16 mouse cellular contexts compared by ENCODE assay signal in genomic region chr13:102925844-102926598, GRCm38 (mm10).
DNase-seq lines count a peak whose midpoint lies in the region; ATAC-seq and TF ChIP-seq lines count a peak whose summit lies in the region.
"Had no signal": no experiment of that assay in that cellular context is flagged by ENCODE, and none has a peak within 500 bp of the region (broad histone marks: within the 10 kb centered on the region; RNA-seq: fewer than 3 reads in every experiment).

No protein-coding gene starts in this region.

- in situ Hi-C loops in CH12.LX (cut with MboI; ENCODE audit: low pct_ligation_motif_present, low pct_unique_long_range_greater_than_20kb, low sequenced_read_pairs) = no loop called here

- TF ChIP-seq EP300 in CH12.LX (IDR thresholded peaks at IDR 0.05; ENCODE audit: low read length) = no peak

- no peak overlapping the region for H3K27ac ChIP-seq in embryonic facial prominence, embryonic 11.5 days (replicated peaks; ENCODE audit: low read depth, low read length)
- H3K27ac ChIP-seq in embryonic facial prominence, embryonic 10.5 days (replicated peaks) = no peak overlapping the region
- H3K27ac ChIP-seq in kidney, embryonic 16.5 days (ENCODE audit: low read length) = no peak overlapping the region
- no peak overlapping the region for H3K27ac ChIP-seq in CH12.LX (ENCODE audit: insufficient read depth, low read depth)
- H3K27ac ChIP-seq: forebrain, embryonic 10.5 days; heart, embryonic 15.5 days; limb, embryonic 15.5 days had no signal

- no peak for ATAC-seq in embryonic facial prominence, embryonic 11.5 days (replicated peaks; ENCODE audit: insufficient number of reproducible peaks, low FRiP score, low TSS enrichment, low read depth)
- 0 out of 2 replicates have a peak, but pooled peaks have one; percentile 35 for ATAC-seq in kidney, embryonic 16.5 days (ENCODE audit: low FRiP score, low TSS enrichment)
- ATAC-seq in activated CD4-positive, CD25-positive, alpha-beta regulatory T cell, adult 4 months = no peak

- no peaks in the 10 kb centered on the region for H3K36me3 ChIP-seq in embryonic facial prominence, embryonic 11.5 days (replicated peaks; ENCODE audit: control insufficient read depth, insufficient read depth, low read depth, low read length)
- no peaks in the 10 kb centered on the region for H3K36me3 ChIP-seq in embryonic facial prominence, embryonic 10.5 days (replicated peaks)
- no peaks in the 10 kb centered on the region for H3K36me3 ChIP-seq in kidney, embryonic 16.5 days (ENCODE audit: insufficient read depth, low read length)
- H3K36me3 ChIP-seq in CH12.LX (replicated peaks in 1 of 2; ENCODE audit: control insufficient read depth in 1 of 2, insufficient read depth in 1 of 2, low read length in 1 of 2) = no peaks in the 10 kb centered on the region
- H3K36me3 ChIP-seq: forebrain, embryonic 10.5 days; heart, embryonic 15.5 days; limb, embryonic 15.5 days had no signal

- 79% methylated on average over 7 of the region's 7 CpGs for WGBS in embryonic facial prominence, embryonic 11.5 days
- WGBS in embryonic facial prominence, embryonic 10.5 days = 81% methylated on average over 7 of the region's 7 CpGs
- 75% methylated on average over 7 of the region's 7 CpGs for WGBS in kidney, embryonic 16.5 days

- H3K4me3 ChIP-seq in embryonic facial prominence, embryonic 11.5 days (ENCODE audit: low read depth, low read length) = no peak overlapping the region
- no peak overlapping the region for H3K4me3 ChIP-seq in embryonic facial prominence, embryonic 10.5 days
- H3K4me3 ChIP-seq in kidney, embryonic 16.5 days (ENCODE audit: low read length) = no peak overlapping the region
- H3K4me3 ChIP-seq in CH12.LX (replicated peaks in 1 of 3; ENCODE audit: low read depth in 2 of 3, low read length in 2 of 3, poor library complexity in 1 of 3) = no peak overlapping the region
- H3K4me3 ChIP-seq: forebrain, embryonic 10.5 days; heart, embryonic 15.5 days; limb, embryonic 15.5 days; megakaryocyte, embryonic 14.5 days; myocyte had no signal

- no peaks in the 10 kb centered on the region for H3K27me3 ChIP-seq in embryonic facial prominence, embryonic 11.5 days (ENCODE audit: control insufficient read depth, insufficient read depth, low read length)
- H3K27me3 ChIP-seq in embryonic facial prominence, embryonic 10.5 days (replicated peaks; ENCODE audit: low read depth, poor library complexity, severe bottlenecking) = no peaks in the 10 kb centered on the region
- H3K27me3 ChIP-seq in kidney, embryonic 16.5 days (ENCODE audit: insufficient read depth, low read length) = no peaks in the 10 kb centered on the region
- no peaks in the 10 kb centered on the region for H3K27me3 ChIP-seq in CH12.LX (replicated peaks)
- H3K27me3 ChIP-seq: heart, embryonic 15.5 days; limb, embryonic 15.5 days had no signal

- dilution Hi-C loops in CH12.LX (cut with MboI; ENCODE audit: extremely low pct_ligation_motif_present, extremely low pct_unique_long_range_greater_than_20kb, low sequenced_read_pairs) = no loop called here

- H3K79me2 ChIP-seq in CH12.LX (replicated peaks; ENCODE audit: control insufficient read depth, extremely low read depth, insufficient read depth, poor library complexity, severe bottlenecking) = no peaks in the 10 kb centered on the region

- no peak for TF ChIP-seq POLR2A in CH12.LX (IDR thresholded peaks at IDR 0.05; ENCODE audit: low read depth, low read length)

- no peaks in the 10 kb centered on the region for H3K9me3 ChIP-seq in embryonic facial prominence, embryonic 11.5 days (replicated peaks; ENCODE audit: control insufficient read depth, low read length)
- H3K9me3 ChIP-seq in embryonic facial prominence, embryonic 10.5 days = no peaks in the 10 kb centered on the region
- H3K9me3 ChIP-seq in kidney, embryonic 16.5 days (ENCODE audit: low read length) = no peaks in the 10 kb centered on the region
- peaks cover 3% of the 10 kb centered on the region for H3K9me3 ChIP-seq in CH12.LX (replicated peaks; ENCODE audit: low read length)
- H3K9me3 ChIP-seq: forebrain, embryonic 10.5 days; heart, embryonic 15.5 days; limb, embryonic 15.5 days had no signal

- no peak overlapping the region for H3K9ac ChIP-seq in embryonic facial prominence, embryonic 11.5 days (replicated peaks; ENCODE audit: low read length)
- H3K9ac ChIP-seq in kidney, embryonic 16.5 days (replicated peaks; ENCODE audit: low read length) = no peak overlapping the region
- H3K9ac ChIP-seq in CH12.LX (ENCODE audit: insufficient read depth, low read depth) = no peak overlapping the region
- H3K9ac ChIP-seq: heart, embryonic 15.5 days; limb, embryonic 15.5 days had no signal

- DNase-seq in embryonic facial prominence, embryonic 11.5 days (ENCODE audit: low spot score) = peak; percentile 17
- DNase-seq in embryonic facial prominence, embryonic 10.5 days (ENCODE audit: low spot score) = no peak
- DNase-seq in kidney, postnatal 10 days = no peak
- DNase-seq in CH12.LX (ENCODE audit: extremely low read depth) = peak; percentile 29
- peak; percentile 29 for DNase-seq in kidney, postnatal 14 days
- DNase-seq in urinary bladder, postnatal 4 days (ENCODE audit: low spot score in 2 of 2) = no peak
- DNase-seq: cerebellum, adult 18-20 months; gastrocnemius, postnatal 14 days; layer of hippocampus, postnatal 36 days had no signal

- H3K4me2 ChIP-seq in embryonic facial prominence, embryonic 11.5 days (ENCODE audit: low read depth, low read length) = no peak overlapping the region
- H3K4me2 ChIP-seq in kidney, embryonic 16.5 days (replicated peaks; ENCODE audit: low read depth, low read length) = no peak overlapping the region
- H3K4me2 ChIP-seq in CH12.LX (ENCODE audit: insufficient read depth, low read depth, poor library complexity, severe bottlenecking) = no peak overlapping the region
- H3K4me2 ChIP-seq: heart, embryonic 15.5 days; limb, embryonic 15.5 days had no signal

- H3K4me1 ChIP-seq in embryonic facial prominence, embryonic 11.5 days (ENCODE audit: control insufficient read depth, insufficient read depth, low read length) = no peaks in the 10 kb centered on the region
- H3K4me1 ChIP-seq in embryonic facial prominence, embryonic 10.5 days = peaks cover 5% of the 10 kb centered on the region
- H3K4me1 ChIP-seq in kidney, embryonic 16.5 days (ENCODE audit: insufficient read depth, low read length) = no peaks in the 10 kb centered on the region
- no peaks in the 10 kb centered on the region for H3K4me1 ChIP-seq in CH12.LX (ENCODE audit: control insufficient read depth in 1 of 2, insufficient read depth in 2 of 2)
- H3K4me1 ChIP-seq: forebrain, embryonic 10.5 days; limb, embryonic 15.5 days had no signal

- TF ChIP-seq RAD21 in CH12.LX (IDR thresholded peaks at IDR 0.05; ENCODE audit: low read depth, low read length) = peak; percentile 74

- peak; percentile 47 to 76 for TF ChIP-seq CTCF in CH12.LX (conservative IDR thresholded peaks at IDR 0.05 in 1 of 2, IDR thresholded peaks at IDR 0.05 in 1 of 2; ENCODE audit: low read depth in 2 of 2, low read length in 2 of 2)

TF ChIP-seq in CH12.LX, 34 proteins besides CTCF, POLR2A, EP300 and RAD21:
- peak; percentile 38; the same call in 1 of the 2 replicates for TF ChIP-seq ZC3H11A (IDR thresholded peaks at IDR 0.05; ENCODE audit: low read depth, low read length)
- TF ChIP-seq SIN3A (IDR thresholded peaks at IDR 0.05; ENCODE audit: low read length) = no peak
- peak; percentile 80 for TF ChIP-seq SMC3 (IDR thresholded peaks at IDR 0.05; ENCODE audit: low read depth, low read length)

Comparison
In these comparisons a context has a peak if more than half of its experiments do, and no peak if none do; other contexts are left out.
1. DNase-seq: peak in embryonic facial prominence, embryonic 11.5 days (single experiment), CH12.LX (single experiment) and kidney, postnatal 14 days (single experiment); none in embryonic facial prominence, embryonic 10.5 days (single experiment), kidney, postnatal 10 days (single experiment) and urinary bladder, postnatal 4 days (0 of 2).